Mouse (Mus musculus) adrenal gland, adult 2 months (tissue): ENCODE data around the gene Clic4. TPM values are rescaled to one million over a fixed set of nuclear protein-coding genes. Genes with fewer than 3 reads are reported as not detected.
A peak's percentile ranks its signal among the peaks of the same experiment; 100 is the strongest.
"Not testable (repeated sequence)": the region's sequence is repeated elsewhere in the genome, so short reads cannot be mapped to it uniquely, and the experiment has no call there.

Experiments used
- DNase-seq: peaks from one replicate; pipeline ENCODE4 v3.0.0; 2021
- polyA plus RNA-seq: library from polyadenylated mRNA; depleted of rRNA; stranded (reverse); fragments of >200 nt; gene quantifications from 2 replicates; pipeline ENCODE4 v1.2.3, GENCODE M21; 2012
- total RNA-seq, 2 experiments: library from RNA; stranded (reverse); gene quantifications; 2 replicates each; pipeline ENCODE4 v1.2.3; 2021

Gene Clic4
- total and polyA plus RNA-seq, 3 experiments: 42.7 to 120 (median 80.4) TPM

DNA sequence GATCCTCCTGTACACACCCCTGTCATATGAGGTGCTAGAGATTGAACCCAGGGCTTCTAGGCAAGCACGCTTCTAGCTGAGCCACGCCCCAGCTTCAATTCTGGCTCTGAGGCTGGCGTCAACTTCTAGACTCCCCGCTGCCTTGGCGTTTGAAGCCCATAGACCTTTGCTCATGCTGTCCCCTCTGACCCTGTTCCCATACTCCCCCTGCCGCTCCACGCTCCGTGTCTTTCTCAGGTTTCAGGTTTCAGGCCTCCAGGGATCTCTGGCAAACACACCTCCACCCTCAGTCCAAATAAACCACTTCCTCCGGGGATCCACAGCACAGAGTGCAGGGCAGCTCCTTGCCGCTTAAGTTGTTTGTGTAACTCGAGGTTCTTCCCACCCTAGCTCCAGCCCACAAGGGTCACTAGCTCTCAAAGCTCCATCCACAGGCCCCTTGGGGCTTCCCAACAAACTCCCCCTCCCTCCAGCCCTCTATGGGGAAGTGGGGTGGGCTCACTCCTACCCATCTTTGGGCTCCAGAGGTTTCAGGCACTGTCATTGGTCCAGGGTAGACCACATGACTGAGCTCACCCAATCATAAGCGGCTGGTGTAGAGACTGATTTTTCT, 20.0 kb upstream of the Clic4 start:
- peak; percentile 46 for DNase-seq

DNA sequence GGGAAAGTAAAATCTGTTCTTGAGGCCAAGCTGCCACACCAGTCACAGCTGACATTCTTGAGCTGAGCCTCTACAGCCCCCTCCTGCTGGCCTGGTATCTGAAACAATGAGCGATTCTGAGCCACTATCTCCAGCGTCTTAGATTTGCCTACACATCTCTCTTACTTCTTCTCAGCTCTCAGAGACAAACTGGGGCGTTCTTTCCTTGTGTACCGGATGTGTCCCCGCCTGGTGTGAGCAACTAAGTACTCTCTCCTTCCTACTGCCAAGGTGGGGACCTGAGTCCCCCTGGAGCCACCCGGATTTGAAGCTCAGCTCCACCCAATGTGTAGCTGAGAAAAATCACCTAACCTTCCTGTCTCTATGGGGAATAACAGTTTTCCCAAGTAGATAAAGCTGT, 19.2 kb upstream of the Clic4 start:
- no peak for DNase-seq

DNA sequence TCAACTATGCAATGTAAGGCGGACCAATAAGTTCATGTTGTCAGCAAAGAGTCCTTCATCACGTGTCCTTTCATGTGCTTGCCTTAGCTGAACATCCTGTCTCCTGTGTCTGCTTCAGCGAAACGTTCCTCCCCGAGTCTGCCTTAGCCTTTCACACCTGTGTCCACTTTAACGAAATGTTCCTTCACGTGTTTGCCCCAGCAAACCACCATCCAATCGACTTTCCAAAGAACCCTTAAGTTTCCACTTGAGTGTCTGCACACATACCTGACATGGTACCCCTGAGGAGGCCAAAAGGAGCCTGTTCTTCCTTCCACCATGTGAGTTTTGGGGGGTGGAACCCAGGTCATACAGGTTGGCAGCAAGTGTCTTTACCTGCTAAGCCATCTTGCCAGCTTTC, 18.6 kb upstream of the Clic4 start:
- no peak for DNase-seq

GRCm38 (mm10) chr4:135287975-135288374, 15.4 kb upstream of the Clic4 start:
- DNase-seq: no peak

GRCm38 (mm10) chr4:135286833-135287395, 14.3 kb upstream of the Clic4 start:
- DNase-seq: peak; percentile 49

GRCm38 (mm10) chr4:135286033-135286622, 13.5 kb upstream of the Clic4 start:
- no peak for DNase-seq

DNA sequence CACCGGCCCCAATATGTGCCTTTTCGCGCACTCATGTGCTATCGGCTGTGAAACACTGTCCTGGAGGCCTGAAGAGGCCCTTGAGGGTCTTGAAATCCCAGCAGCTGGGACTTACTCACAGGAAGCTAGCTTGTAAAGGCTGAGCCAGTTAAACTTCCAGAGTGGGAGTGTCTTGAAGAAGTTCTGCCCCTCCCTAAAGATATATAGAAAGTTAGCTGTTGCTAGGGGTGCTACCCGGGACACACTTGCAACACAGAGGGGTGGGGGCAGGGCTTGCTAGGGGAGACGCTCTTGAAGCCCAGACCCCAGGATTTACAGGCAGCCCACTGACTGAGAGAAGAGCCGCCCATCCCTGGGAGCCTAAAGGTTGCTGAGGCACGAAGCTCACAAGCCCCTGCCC, 12.8 kb upstream of the Clic4 start:
- DNase-seq: no peak

- DNase-seq: no peak
Measured at GRCm38 (mm10) chr4:135283875-135284274, 11.3 kb upstream of the Clic4 start.

GRCm38 (mm10) chr4:135283417-135283816, 10.8 kb upstream of the Clic4 start:
- no peak for DNase-seq

DNA sequence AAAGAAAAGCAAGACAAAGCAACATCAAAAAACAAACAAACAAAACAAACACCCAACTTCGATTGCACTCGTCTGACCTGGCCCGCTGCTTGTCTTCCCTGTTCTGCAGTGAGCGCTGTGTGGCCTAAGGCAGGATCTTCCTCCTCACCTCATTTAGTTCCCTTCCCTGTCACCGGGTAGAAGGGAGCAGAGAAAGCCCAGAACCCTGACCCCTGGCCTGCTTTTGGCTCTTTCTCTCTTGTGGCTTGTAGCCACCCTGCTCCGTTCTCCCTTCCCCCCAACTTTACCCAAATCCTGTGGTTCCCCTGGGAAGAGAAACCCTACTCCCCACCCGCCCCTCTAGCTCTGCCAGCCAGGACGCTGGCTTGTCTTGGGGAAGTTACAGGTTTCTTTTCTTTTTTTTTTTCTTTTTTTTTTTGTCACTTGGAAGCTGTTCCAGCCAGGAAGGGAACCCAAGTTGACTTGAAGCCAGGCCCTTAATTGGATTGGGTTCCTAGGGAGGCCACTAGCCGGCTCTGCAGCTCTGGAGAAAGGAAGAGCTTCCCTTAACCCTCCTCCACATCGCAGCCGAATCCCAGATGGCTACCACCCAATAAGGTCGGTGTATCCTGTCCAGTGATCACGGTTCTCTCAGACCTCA, 10.2 kb upstream of the Clic4 start:
- peak; percentile 57 for DNase-seq

DNA sequence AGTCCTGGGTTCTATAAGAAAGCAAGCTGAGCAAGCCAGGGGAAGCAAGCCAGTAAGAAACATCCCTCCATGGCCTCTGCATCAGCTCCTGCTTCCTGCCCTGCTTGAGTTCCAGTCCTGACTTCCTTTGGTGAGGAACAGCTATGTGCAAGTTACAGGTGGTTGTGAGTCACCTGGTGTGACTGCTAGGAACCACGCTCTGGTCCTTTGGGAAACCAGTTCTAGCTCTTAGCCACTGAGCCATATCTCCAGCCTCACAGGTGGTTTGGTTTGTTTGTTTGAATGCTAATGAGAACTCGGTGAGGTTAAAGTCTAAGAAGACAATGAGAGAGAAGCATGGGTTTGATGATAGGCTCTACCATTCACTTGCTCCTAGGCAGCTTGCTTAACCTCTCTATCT, 7.4 kb upstream of the Clic4 start:
- DNase-seq: not testable (repeated sequence)

DNA sequence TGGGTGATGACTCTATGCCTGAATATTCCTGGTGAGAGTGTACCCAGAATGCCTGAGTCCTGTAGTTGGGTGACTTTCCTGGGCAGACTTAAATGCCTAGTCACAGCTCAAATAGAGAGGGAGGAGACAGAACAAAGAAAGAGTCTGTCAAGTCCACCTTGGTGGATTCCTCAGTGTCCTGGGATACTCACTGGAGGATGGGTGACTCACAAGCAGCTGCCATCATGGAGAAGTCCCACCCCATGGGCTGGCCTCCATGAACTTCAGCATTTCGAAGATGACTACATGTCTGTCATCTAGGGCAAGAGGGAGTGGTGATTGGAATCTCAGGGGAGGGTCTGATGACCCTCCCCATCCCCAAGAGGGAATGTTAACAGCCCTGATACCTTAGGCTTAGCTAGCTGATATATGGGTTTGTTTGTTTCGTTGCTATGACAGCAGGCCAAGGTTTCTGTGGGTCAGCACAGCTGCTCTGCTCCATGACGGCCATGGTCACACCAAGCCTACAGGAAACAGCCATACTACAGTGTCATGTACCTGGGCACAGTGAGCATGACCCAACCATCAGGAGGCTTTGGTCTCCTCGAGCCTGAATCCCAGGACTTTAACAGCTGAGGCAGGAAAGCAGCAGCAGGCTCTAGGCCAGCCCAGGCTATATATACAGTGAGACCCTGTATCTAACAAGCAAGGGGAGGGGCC, 4.2 kb upstream of the Clic4 start:
- no peak for DNase-seq

DNA sequence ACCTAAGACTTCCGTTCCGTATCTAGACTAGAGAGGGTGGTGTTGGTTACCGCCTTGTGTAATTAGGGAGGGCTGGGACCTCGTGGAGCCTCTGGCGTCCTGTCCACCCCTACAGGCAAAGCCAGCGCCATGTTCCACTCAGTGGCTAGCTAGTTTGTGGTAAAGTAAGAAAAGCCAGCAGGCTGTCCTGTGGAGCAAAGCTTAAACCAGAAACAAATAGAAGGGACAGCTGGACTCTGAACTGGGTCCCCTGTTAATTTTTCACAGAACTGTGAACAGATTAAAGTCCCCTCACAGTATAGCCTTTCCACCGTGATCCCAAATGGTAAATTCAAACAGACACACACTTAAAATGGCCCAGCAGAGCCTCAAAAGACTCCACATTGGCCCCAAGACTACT, 2.1 kb upstream of the Clic4 start:
- no peak for DNase-seq

- DNase-seq: no peak
Measured at GRCm38 (mm10) chr4:135273307-135273682, 681 bp upstream of the Clic4 start.

GRCm38 (mm10) chr4:135271881-135272616, 565 bp downstream of the Clic4 start:
- DNase-seq: peak; percentile 80

DNA sequence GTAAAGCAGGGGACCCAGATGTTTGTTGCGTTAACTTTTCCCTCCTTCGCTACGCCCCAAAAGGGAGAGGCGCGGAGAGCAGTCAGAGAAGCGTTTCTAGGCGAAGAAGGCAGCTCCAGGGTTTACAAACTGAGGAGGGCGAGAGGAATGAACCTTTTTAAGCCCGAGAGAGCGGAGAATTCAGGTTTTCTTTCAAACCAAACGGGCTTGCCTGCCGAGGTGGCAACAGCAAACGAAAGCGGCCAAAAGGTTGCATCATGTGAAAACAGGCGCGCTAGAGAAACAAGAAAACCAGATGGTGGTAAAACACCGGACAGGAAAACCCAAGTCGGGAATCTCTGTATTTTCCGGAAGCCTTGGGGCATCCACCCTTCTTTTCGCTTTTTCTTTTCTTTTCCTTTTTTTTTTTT, 1.2 kb downstream of the Clic4 start:
- DNase-seq: peak; percentile 53

DNA sequence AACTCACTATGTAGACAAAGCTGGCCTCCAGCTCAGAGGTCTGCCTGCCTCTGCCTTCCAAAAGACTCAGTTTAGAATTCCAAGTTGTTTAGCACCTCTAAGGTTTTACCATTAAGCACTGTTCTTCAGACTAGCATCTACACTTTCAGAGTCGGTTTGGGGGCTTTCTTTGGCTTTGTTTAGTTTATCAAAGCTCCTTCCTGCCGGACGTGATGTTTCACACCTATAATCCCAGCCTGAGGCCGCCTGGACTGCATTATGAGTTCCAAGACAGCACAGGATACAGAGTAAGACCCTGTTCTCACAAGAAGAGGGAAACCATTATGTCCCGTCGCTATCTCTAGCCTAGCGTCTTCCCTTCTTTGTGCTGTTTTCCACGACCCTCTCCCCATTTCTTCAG, 2.1 kb downstream of the Clic4 start:
- DNase-seq: no peak

DNA sequence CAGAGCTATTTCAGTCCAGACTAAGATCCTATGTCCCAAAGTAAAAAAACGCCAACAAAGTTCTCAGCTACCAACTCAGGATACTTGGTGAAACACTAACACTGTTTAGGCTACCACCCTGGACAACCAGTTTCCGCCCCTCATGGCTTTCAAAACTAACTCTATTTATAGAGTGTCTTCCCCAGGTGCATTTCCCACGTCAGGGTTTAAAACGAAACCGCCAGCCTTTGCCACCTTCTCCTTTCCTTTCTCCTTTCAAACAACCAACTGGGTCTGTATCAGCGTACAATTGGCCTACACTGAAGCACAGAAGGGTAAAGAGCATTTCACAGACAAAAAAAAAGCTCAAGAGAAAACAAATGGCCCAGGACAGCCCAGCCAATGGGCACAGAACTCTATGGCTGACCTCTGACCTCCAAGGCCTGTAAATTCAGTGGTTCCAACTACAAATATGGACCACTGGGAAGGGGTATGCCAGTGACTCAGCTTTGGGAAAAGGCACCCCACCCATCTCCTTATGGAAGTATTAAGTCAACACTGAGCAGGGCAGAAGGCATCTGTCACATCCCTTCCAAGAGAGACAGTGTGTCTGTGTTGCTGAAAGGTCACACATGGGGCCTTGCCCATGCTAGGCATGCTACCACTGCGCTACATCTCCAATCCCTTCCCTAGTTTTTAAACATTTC, 2.8 kb downstream of the Clic4 start:
- DNase-seq: peak; percentile 21

GRCm38 (mm10) chr4:135267521-135267920, 5.1 kb downstream of the Clic4 start:
- DNase-seq: no peak

DNA sequence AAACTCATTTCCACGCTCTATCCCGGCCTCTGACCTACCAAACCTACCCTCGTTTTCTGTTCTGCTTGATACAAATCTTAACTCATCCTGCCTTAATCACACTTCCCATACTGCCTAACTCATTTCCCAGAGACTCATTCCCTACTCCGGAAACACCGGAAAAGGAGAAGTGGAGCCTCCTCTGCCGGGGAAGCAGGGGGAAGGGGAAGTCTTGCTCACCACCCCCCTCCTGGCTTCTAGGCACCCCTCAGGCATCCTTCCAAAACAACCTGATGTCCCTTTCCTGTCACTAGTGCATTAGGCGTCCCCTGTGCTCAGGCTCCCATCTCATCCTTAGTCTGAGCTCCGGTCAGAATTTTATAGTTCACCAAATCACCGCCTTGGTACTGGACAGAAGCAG, 5.6 kb downstream of the Clic4 start:
- DNase-seq: peak; percentile 64

DNA sequence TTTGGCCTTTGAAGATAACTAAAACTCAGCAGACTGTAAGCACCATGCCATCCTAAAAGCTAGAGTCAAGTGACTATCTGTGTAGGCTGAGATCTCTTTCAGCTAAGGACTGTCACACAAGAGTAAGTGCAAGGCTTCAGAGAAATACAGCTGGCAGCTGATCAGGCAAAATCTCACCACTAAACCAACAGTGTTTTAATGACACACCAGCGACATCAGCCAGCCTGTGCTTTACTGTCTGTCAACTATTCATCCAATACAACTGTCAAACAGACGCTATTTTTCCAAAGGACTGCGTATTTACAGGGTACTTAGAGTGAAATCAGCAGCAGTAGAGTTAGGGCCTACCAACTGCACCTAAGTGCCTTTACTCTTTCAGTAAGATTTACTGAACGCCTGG, 12.2 kb downstream of the Clic4 start:
- no peak for DNase-seq

- no peak for DNase-seq
Measured at GRCm38 (mm10) chr4:135258521-135258920, 14.1 kb downstream of the Clic4 start.
